Mouse (Mus musculus) forebrain, postnatal 0 days (tissue): ENCODE measurements around the gene Top1. TPM values are rescaled to one million over a fixed set of nuclear protein-coding genes. Genes with fewer than 3 reads are reported as not detected.

ENCODE experiments used
- ATAC-seq: fragments of 200-750 bp; cut with Nextera tagmentation; 2 replicates; pipeline ENCODE4 v1.8.0; 2017; ENCODE audit warnings: mild to moderate bottlenecking, moderate library complexity
- DNase-seq: peaks from one replicate; pipeline ENCODE4 v3.0.0-alpha.2; 2015
- H3K27ac ChIP-seq: fragments of 300-500 bp; sonication (generic); 2 replicates; pipeline ENCODE4 v1.5.1; 2014; ENCODE audit warnings: low read depth, mild to moderate bottlenecking, antibody characterized with exemption, low read length, moderate library complexity, mixed read lengths
- H3K27me3 ChIP-seq: fragments of 300-500 bp; sonication (generic); 2 replicates; pipeline ENCODE4 v1.6.1; 2014; ENCODE audit warnings: mild to moderate bottlenecking, low read length, mixed read lengths; ENCODE audit not compliant: insufficient read depth
- H3K36me3 ChIP-seq: fragments of 300-500 bp; sonication (generic); 2 replicates; pipeline ENCODE4 v1.6.1; 2014; ENCODE audit warnings: mild to moderate bottlenecking, moderate library complexity; ENCODE audit not compliant: insufficient read depth
- H3K4me1 ChIP-seq: fragments of 300-500 bp; sonication (generic); 2 replicates; pipeline ENCODE4 v1.6.1; 2014; ENCODE audit warnings: antibody characterized with exemption; ENCODE audit not compliant: insufficient read depth
- H3K4me2 ChIP-seq: fragments of 300-500 bp; sonication (generic); 2 replicates; pipeline ENCODE4 v1.6.1; 2014; ENCODE audit warnings: low read depth, mild to moderate bottlenecking, moderate library complexity
- H3K4me3 ChIP-seq: fragments of 300-500 bp; sonication (generic); 2 replicates; pipeline ENCODE4 v1.5.1; 2014; ENCODE audit warnings: low read depth, low read length, mixed read lengths
- H3K9ac ChIP-seq: fragments of 300-500 bp; sonication (generic); 2 replicates; pipeline ENCODE4 v1.6.1; 2014; ENCODE audit warnings: mild to moderate bottlenecking
- H3K9me3 ChIP-seq: fragments of 300-500 bp; sonication (generic); 2 replicates; pipeline ENCODE4 v1.6.1; 2016; ENCODE audit warnings: low read length
- CTCF ChIP-seq: sonication (generic); IDR thresholded peaks from 2 replicates; pipeline ENCODE4 v1.5.1; 2016; ENCODE audit warnings: antibody characterized with exemption, control low read depth, low read depth
- WGBS: fragments of 180-500 bp; shearing (Covaris S2); extraction: QIAGEN DNeasy Blood & Tissue Kit; methylation state at CpG from one replicate; pipeline ENCODE4 v1.1.7; 2014; 5-methylcytosine and 5-hydroxymethylcytosine counted together
- polyA plus RNA-seq: library from polyadenylated mRNA; unstranded; fragments of >200 nt; fragmentation: Nextera tagmentation; extraction: Ambion mirVana; gene quantifications from 2 replicates; pipeline ENCODE4 v1.2.1, GENCODE M21; 2015
- total RNA-seq: library from RNA; depleted of rRNA; stranded (reverse); fragments of >200 nt; gene quantifications from 2 replicates; pipeline ENCODE4 v1.2.3, GENCODE M21; 2014

Gene Top1
- total and polyA plus RNA-seq, 2 experiments from 2014 or later = 46.1 to 56.7 TPM

DNA sequence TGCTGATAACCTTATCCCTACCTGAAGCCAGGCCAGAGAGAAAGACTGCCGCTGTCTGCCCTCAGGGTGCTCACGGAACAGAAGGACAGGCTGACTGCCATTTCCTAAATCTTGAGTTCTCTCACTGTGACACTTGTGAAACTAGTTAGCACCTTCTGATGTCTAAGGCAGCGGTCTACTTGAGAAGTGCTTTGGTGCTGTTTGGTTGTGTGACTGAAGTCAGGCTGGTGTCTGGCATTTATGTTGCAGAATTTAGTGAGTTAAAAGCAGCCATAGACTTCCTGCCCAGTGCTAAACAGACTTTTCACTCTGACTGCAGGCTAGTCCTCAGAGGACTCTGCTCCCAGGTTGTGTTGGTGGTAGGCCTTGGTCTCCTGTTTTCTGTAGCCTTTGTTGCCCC lies 88.6 kb downstream of the Top1 start:
- Histone ChIP-seq H3K36me3 (peaks cover 16% of the 10 kb centered on the region; the same call in 1 of the 2 replicates), H3K4me2 (peak overlapping the region; percentile 83; the same call in 1 of the 2 replicates), H3K27ac (no peak overlapping the region), H3K27me3 (no peaks in the 10 kb centered on the region), H3K4me3 (no peak overlapping the region), H3K4me1 (peaks cover 26% of the 10 kb centered on the region), H3K9ac (no peak overlapping the region), H3K9me3 (no peaks in the 10 kb centered on the region)
- DNase-seq (no peak), ATAC-seq (no peak)
- TF ChIP-seq CTCF = no peak
- 71% methylated on average over 3 of the region's 3 CpGs for WGBS

DNA sequence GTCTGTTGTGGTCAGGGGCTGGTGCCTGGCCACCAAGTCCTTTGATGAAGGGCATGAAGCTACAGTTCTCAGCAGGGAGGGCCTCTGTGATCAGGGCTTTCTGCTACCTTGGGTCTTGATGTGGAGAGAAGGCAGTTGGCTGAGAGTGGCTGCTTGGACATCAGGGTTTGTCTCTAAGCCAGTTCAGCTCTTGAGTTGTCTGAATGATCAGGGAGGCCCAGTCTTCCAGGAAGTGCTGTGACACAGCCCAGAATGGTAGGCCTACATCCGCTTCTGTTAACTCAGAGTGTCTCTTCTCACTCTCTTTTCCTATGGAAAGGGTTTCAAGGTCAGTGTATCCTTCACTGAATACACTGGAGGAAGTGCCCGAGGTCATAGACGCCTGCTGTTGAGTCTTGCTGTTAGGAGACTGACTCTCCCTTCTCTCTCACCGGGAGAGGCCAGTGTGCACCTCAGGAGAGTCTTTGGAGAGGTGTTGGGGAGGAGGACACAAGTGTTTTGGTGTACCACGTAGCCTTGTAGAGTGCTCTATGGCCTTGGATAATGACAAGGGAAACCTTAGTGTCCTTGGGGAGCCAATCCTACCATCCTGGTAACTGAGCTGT lies 90.1 kb downstream of the Top1 start:
- Histone ChIP-seq H3K27ac (no peak overlapping the region), H3K4me1 (peaks cover 36% of the 10 kb centered on the region), H3K9me3 (no peaks in the 10 kb centered on the region), H3K9ac (no peak overlapping the region), H3K27me3 (no peaks in the 10 kb centered on the region), H3K4me2 (no peak overlapping the region), H3K36me3 (peaks cover 16% of the 10 kb centered on the region; the same call in 1 of the 2 replicates), H3K4me3 (no peak overlapping the region)
- TF ChIP-seq CTCF = no peak
- no peak for ATAC-seq
- WGBS = 88% methylated on average over 5 of the region's 5 CpGs
- no peak for DNase-seq

DNA sequence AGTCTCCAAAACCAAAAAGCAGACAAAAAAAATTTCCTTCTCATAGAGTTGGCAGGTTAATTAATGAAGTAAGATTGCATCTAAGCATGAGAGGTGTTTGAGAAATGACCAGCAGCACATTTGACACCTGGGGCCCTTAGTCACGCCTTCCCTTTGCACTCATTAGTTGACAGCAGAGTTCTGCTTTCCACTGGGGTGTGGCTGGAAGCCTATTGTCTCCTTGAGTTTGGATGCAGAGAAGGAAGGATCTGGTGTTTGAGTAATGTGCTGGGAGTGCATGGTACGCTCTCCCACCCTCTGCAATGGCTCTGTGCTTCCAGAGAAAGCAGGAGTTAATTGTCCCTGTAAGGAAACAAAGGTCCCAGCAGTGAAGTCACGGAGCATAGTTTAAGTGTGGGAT lies 90.8 kb downstream of the Top1 start:
- Histone ChIP-seq H3K9me3 (no peaks in the 10 kb centered on the region), H3K9ac (no peak overlapping the region), H3K36me3 (peaks cover 16% of the 10 kb centered on the region), H3K4me3 (no peak overlapping the region), H3K27me3 (no peaks in the 10 kb centered on the region), H3K27ac (no peak overlapping the region), H3K4me2 (no peak overlapping the region), H3K4me1 (peaks cover 39% of the 10 kb centered on the region)
- TF ChIP-seq CTCF = no peak
- 93% methylated on average over 3 of the region's 3 CpGs for WGBS
- no peak for DNase-seq
- no peak for ATAC-seq

DNA sequence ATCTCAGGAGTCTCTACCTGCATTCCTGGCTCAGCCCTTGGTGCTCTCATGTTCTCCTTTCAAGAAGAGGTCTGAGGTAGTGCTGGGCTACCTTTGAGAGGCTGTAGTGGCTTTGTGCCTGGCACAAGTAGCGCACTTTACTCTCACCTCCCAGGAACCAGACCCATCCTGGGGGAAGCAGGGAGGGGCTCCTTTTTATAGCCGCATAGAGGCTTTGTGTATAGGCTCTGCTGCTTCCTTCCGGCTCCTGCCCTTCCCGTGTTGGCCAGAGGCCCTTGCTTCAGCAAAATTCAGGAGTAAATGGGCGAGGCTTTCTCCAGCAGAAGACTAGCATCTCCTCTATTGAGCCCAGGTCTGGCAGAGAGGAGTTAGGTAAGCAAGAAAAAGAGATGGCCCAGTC lies 92.7 kb downstream of the Top1 start:
- WGBS = 69% methylated on average over 5 of the region's 5 CpGs
- Histone ChIP-seq H3K4me1 (peaks cover 25% of the 10 kb centered on the region), H3K9ac (no peak overlapping the region), H3K27ac (no peak overlapping the region), H3K4me2 (no peak overlapping the region), H3K9me3 (no peaks in the 10 kb centered on the region), H3K36me3 (peaks cover 16% of the 10 kb centered on the region), H3K27me3 (no peaks in the 10 kb centered on the region), H3K4me3 (no peak overlapping the region)
- DNase-seq (no peak), ATAC-seq (no peak)
- TF ChIP-seq CTCF = no peak

DNA sequence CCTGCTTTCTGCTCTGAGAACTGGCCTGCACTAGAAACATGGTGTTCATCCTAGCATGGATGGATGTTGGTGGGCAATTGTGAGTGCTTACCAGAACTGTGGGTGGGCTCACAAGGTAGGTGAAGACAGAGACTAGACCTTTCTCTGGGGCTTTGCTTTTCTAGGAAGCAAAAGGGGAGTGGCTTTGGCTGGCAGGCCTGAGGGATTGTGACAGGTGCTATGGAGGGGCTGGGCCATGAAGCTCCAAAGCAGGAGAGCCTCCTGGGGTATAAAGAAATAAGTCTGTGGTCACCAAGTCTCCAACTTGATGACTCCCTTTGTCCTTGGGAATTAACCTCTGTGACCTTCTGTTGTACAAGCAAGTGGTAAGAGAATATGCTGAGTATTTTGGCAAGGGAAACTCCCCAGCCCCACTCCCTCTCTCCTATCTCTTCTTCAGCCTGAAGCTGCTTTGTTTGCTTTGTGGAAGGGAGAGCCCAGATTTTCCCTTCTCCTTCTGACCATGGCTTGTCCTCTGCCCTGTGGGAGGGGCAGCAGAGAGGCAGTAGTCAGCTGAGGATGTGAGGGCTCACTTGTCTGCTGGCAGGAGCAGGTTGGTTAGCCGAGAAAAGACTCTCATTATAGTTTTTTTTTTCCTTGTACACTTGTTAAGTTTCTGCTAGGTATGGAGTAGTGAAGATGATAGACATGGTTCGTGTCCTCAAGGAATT lies 94.1 kb downstream of the Top1 start:
- Histone ChIP-seq H3K36me3 (peaks cover 16% of the 10 kb centered on the region), H3K4me1 (peaks cover 12% of the 10 kb centered on the region; the same call in 1 of the 2 replicates), H3K27ac (0 out of 2 replicates have a peak overlapping the region, but pooled peaks have one; percentile 15), H3K9ac (no peak overlapping the region), H3K27me3 (no peaks in the 10 kb centered on the region), H3K4me3 (no peak overlapping the region), H3K9me3 (no peaks in the 10 kb centered on the region), H3K4me2 (no peak overlapping the region)
- DNase-seq (no peak), ATAC-seq (no peak)
- no peak for TF ChIP-seq CTCF
- WGBS = 45% methylated on average over 2 of the region's 2 CpGs

DNA sequence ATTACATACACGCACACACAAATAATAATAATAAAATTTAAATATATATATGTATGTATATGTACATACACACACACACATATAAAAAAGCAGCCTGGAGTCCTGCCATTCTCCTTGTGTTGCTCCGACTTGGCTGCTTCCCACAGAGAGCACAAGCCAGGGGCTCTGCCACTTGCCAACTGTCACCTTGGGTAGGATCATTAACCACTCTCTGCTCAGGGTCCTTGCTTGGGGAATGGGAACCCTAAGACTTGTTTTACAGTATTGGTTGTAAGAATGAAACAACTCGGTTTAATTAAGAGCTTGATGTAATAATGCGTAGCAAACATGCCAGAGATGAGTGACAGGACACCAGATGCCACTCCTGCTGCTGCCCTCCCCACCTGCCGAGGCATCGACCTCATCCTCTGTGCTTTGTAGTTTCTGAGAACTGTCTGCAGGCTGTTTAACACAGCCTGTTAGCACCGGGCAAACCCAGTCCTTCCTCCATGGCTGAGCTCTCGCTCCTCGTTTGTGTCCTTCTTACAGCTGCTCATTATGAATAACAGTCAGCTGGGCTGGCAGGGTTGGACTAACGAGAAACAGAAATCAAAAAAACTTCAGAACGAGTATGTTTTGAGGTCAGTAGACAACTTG lies 95.0 kb downstream of the Top1 start:
- no peaks in the 10 kb centered on the region for H3K27me3 ChIP-seq
- peak; percentile 70 for ATAC-seq
- peaks cover 15% of the 10 kb centered on the region for H3K36me3 ChIP-seq
- peak overlapping the region; percentile 50 for H3K27ac ChIP-seq
- no peak overlapping the region for H3K9ac ChIP-seq
- H3K9me3 ChIP-seq = no peaks in the 10 kb centered on the region
- no peak overlapping the region for H3K4me3 ChIP-seq
- H3K4me2 ChIP-seq = no peak overlapping the region
- TF ChIP-seq CTCF = no peak
- WGBS = 25% methylated on average over 11 of the region's 11 CpGs
- DNase-seq = peak; percentile 48
- H3K4me1 ChIP-seq = peaks cover 12% of the 10 kb centered on the region; the same call in 1 of the 2 replicates

DNA sequence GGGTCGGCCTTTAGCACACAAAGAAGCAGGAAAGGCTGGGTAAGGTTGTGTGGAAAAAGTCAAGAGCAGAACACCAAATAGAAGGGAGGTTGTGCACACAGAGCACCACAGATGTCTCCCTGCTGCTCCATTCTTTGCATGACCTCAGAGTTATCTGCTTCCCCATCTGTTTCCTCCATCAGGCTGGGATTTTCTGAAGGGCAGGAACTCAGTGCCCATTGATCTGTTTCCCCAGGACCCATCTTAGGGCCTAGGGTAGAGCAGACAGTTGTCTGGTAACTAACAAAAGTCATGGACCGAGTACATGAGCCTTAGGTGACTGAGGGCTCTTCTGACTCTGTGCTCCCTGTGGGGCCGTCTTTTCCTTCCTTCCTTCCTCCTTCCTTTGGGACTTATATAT lies 95.9 kb downstream of the Top1 start:
- Histone ChIP-seq H3K36me3 (peaks cover 9% of the 10 kb centered on the region; the same call in 1 of the 2 replicates), H3K4me3 (no peak overlapping the region), H3K9ac (no peak overlapping the region), H3K27me3 (no peaks in the 10 kb centered on the region), H3K27ac (peak overlapping the region; percentile 29; the same call in 1 of the 2 replicates), H3K4me2 (no peak overlapping the region), H3K9me3 (no peaks in the 10 kb centered on the region), H3K4me1 (peaks cover 12% of the 10 kb centered on the region; the same call in 1 of the 2 replicates)
- no peak for ATAC-seq
- no peak for DNase-seq
- WGBS = 84% methylated on average over 3 of the region's 3 CpGs
- no peak for TF ChIP-seq CTCF
